Mouse (Mus musculus) forebrain, embryonic 16.5 days (tissue): Measurements from ENCODE around the gene Homer2. TPM values are rescaled to one million over a fixed set of nuclear protein-coding genes. Genes with fewer than 3 reads are reported as not detected.

ENCODE experiments used
- ATAC-seq: fragments of 200-750 bp; cut with Nextera tagmentation; 2 replicates; pipeline ENCODE4 v1.8.0; 2017; ENCODE audit warnings: mild to moderate bottlenecking, moderate library complexity
- H3K27ac ChIP-seq: fragments of 300-500 bp; sonication (generic); 2 replicates; pipeline ENCODE4 v1.5.1; 2014; ENCODE audit warnings: low read length, control low read depth
- H3K27me3 ChIP-seq: fragments of 300-500 bp; sonication (generic); replicated peaks from 2 replicates; pipeline ENCODE4 v1.6.1; 2014; ENCODE audit warnings: low read length; ENCODE audit not compliant: control insufficient read depth, insufficient read depth
- H3K36me3 ChIP-seq: fragments of 300-500 bp; sonication (generic); 2 replicates; pipeline ENCODE4 v1.6.1; 2014; ENCODE audit not compliant: control insufficient read depth, insufficient read depth
- H3K4me1 ChIP-seq: fragments of 300-500 bp; sonication (generic); replicated peaks from 2 replicates; pipeline ENCODE4 v1.6.1; 2014; ENCODE audit warnings: low read length; ENCODE audit not compliant: control insufficient read depth, insufficient read depth
- H3K4me2 ChIP-seq: fragments of 300-500 bp; sonication (generic); 2 replicates; pipeline ENCODE4 v1.6.1; 2014; ENCODE audit warnings: mild to moderate bottlenecking, low read length, control low read depth
- H3K4me3 ChIP-seq: fragments of 300-500 bp; sonication (generic); replicated peaks from 2 replicates; pipeline ENCODE4 v1.5.1; 2014; ENCODE audit warnings: mild to moderate bottlenecking, low read length, control low read depth
- H3K9ac ChIP-seq: fragments of 300-500 bp; sonication (generic); replicated peaks from 2 replicates; pipeline ENCODE4 v1.6.1; 2014; ENCODE audit warnings: low read depth, low read length, control low read depth
- H3K9me3 ChIP-seq: fragments of 300-500 bp; sonication (generic); 2 replicates; pipeline ENCODE4 v1.6.1; 2016; ENCODE audit warnings: low read length; ENCODE audit not compliant: control insufficient read depth
- WGBS: fragments of 180-500 bp; shearing (Covaris S2); extraction: QIAGEN DNeasy Blood & Tissue Kit; methylation state at CpG from one replicate; pipeline ENCODE4 v1.1.7; 2014; 5-methylcytosine and 5-hydroxymethylcytosine counted together
- polyA plus RNA-seq: library from polyadenylated mRNA; unstranded; fragments of >200 nt; fragmentation: Nextera tagmentation; extraction: Ambion mirVana; gene quantifications from 2 replicates; pipeline ENCODE4 v1.2.1, GENCODE M21; 2015

Homer2 gene
- polyA plus RNA-seq, 1 experiment from 2014 or later, result 19.1 TPM

- Histone ChIP-seq H3K4me1 (peaks cover 17% of the 10 kb centered on the region), H3K4me2 (peak overlapping the region; percentile 67), H3K27me3 (no peaks in the 10 kb centered on the region), H3K27ac (no peak overlapping the region), H3K4me3 (peak overlapping the region; percentile 79; the same call in 1 of the 2 replicates), H3K9me3 (no peaks in the 10 kb centered on the region), H3K9ac (no peak overlapping the region), H3K36me3 (no peaks in the 10 kb centered on the region)
- ATAC-seq, result no peak
- 75% methylated on average over 6 of the region's 6 CpGs for WGBS
Observed at GRCm38 (mm10) chr7:81572610-81573268, 134.6 kb downstream of the Homer2 start.

- Histone ChIP-seq H3K4me1 (peaks cover 17% of the 10 kb centered on the region), H3K4me3 (peak overlapping the region; percentile 79), H3K9me3 (no peaks in the 10 kb centered on the region), H3K36me3 (no peaks in the 10 kb centered on the region), H3K9ac (peak overlapping the region; percentile 86), H3K27ac (peak overlapping the region; percentile 94), H3K27me3 (no peaks in the 10 kb centered on the region), H3K4me2 (peak overlapping the region; percentile 67)
- 14% methylated on average over 15 of the region's 15 CpGs for WGBS
- ATAC-seq, result no peak
Observed at GRCm38 (mm10) chr7:81571941-81572441, 135.3 kb downstream of the Homer2 start.

- Histone ChIP-seq H3K27me3 (no peaks in the 10 kb centered on the region), H3K9me3 (no peaks in the 10 kb centered on the region), H3K27ac (peak within 1 kb of the TSS; percentile 94), H3K4me1 (peaks cover 17% of the 10 kb centered on the region), H3K4me2 (peak within 1 kb of the TSS; percentile 67), H3K9ac (peak within 1 kb of the TSS; percentile 86), H3K36me3 (no peaks in the 10 kb centered on the region), H3K4me3 (peak within 1 kb of the TSS; percentile 79)
- peak; percentile 100 for ATAC-seq
- under 1% methylated on average over 71 of the region's 96 CpGs for WGBS
Observed at GRCm38 (mm10) chr7:81571108-81571940, 136.0 kb downstream of the Homer2 start, which contains the start of gene Whamm. Whamm (plus strand) TSS chr7:81571266.

- Histone ChIP-seq H3K27ac (no peak overlapping the region), H3K4me1 (peaks cover 18% of the 10 kb centered on the region), H3K36me3 (no peaks in the 10 kb centered on the region), H3K9ac (no peak overlapping the region), H3K4me2 (peak overlapping the region; percentile 67), H3K4me3 (peak overlapping the region; percentile 79), H3K9me3 (no peaks in the 10 kb centered on the region), H3K27me3 (no peaks in the 10 kb centered on the region)
- WGBS, result 4% methylated on average over 5 of the region's 5 CpGs
- ATAC-seq, result peak; percentile 44; the same call in 1 of the 2 replicates
Observed at GRCm38 (mm10) chr7:81570752-81571107, 136.6 kb downstream of the Homer2 start.

GRCm38 (mm10) chr7:81570271-81570670 lies 137.1 kb downstream of the Homer2 start:
- ATAC-seq, result no peak
- H3K4me1 ChIP-seq, result peaks cover 22% of the 10 kb centered on the region
- no peak overlapping the region for H3K9ac ChIP-seq
- H3K27me3 ChIP-seq, result no peaks in the 10 kb centered on the region
- no peak overlapping the region for H3K27ac ChIP-seq
- H3K9me3 ChIP-seq, result no peaks in the 10 kb centered on the region
- no peak overlapping the region for H3K4me2 ChIP-seq
- H3K4me3 ChIP-seq, result no peak overlapping the region
- 92% methylated on average over 3 of the region's 3 CpGs for WGBS
- no peaks in the 10 kb centered on the region for H3K36me3 ChIP-seq

GRCm38 (mm10) chr7:81569851-81570250 lies 137.5 kb downstream of the Homer2 start:
- H3K9me3 ChIP-seq, result no peaks in the 10 kb centered on the region
- no peak overlapping the region for H3K4me3 ChIP-seq
- peaks cover 22% of the 10 kb centered on the region for H3K4me1 ChIP-seq
- no peaks in the 10 kb centered on the region for H3K36me3 ChIP-seq
- no peak overlapping the region for H3K4me2 ChIP-seq
- H3K27ac ChIP-seq, result no peak overlapping the region
- WGBS, result 88% methylated on average over 1 of the region's 1 CpGs
- no peaks in the 10 kb centered on the region for H3K27me3 ChIP-seq
- H3K9ac ChIP-seq, result no peak overlapping the region
- no peak for ATAC-seq

- no peak overlapping the region for H3K9ac ChIP-seq
- no peaks in the 10 kb centered on the region for H3K9me3 ChIP-seq
- ATAC-seq, result no peak
- no peak overlapping the region for H3K4me3 ChIP-seq
- no peak overlapping the region for H3K4me2 ChIP-seq
- H3K36me3 ChIP-seq, result no peaks in the 10 kb centered on the region
- no peaks in the 10 kb centered on the region for H3K27me3 ChIP-seq
- WGBS, result 87% methylated on average over 5 of the region's 5 CpGs
- peaks cover 13% of the 10 kb centered on the region for H3K4me1 ChIP-seq
- H3K27ac ChIP-seq, result no peak overlapping the region
Observed at GRCm38 (mm10) chr7:81567396-81567795, 139.9 kb downstream of the Homer2 start.

- Histone ChIP-seq H3K27ac (peak within 1 kb of the TSS; percentile 60), H3K27me3 (no peaks in the 10 kb centered on the region), H3K9ac (no peak within 1 kb of the TSS), H3K4me2 (no peak within 1 kb of the TSS), H3K4me3 (no peak within 1 kb of the TSS), H3K9me3 (no peaks in the 10 kb centered on the region), H3K36me3 (no peaks in the 10 kb centered on the region), H3K4me1 (peaks cover 9% of the 10 kb centered on the region)
- 81% methylated on average over 9 of the region's 9 CpGs for WGBS
- ATAC-seq, result no peak
Observed at GRCm38 (mm10) chr7:81566892-81567291, 140.4 kb downstream of the Homer2 start, which contains the start of gene Fsd2. Fsd2 (minus strand) TSS chr7:81566944.

- no peak for ATAC-seq
- no peak overlapping the region for H3K27ac ChIP-seq
- WGBS, result 72% methylated on average over 4 of the region's 4 CpGs
Observed at GRCm38 (mm10) chr7:81566332-81566731, 141.0 kb downstream of the Homer2 start.

More at GRCm38 (mm10) chr7:81566332-81566731, 141.0 kb downstream of the Homer2 start:
- Histone ChIP-seq H3K4me1 (peaks cover 9% of the 10 kb centered on the region), H3K9ac (no peak overlapping the region), H3K4me2 (no peak overlapping the region), H3K27me3 (no peaks in the 10 kb centered on the region), H3K36me3 (no peaks in the 10 kb centered on the region), H3K4me3 (no peak overlapping the region), H3K9me3 (no peaks in the 10 kb centered on the region)
